Mouse (Mus musculus): ENCODE results near the gene Ppp1r15b. TPM values are rescaled to one million over a fixed set of nuclear protein-coding genes. Genes with fewer than 3 reads are reported as not detected.

Ppp1r15b gene
- polyA plus RNA-seq, 1 experiment from 2014 or later: 46.7 TPM

DNA sequence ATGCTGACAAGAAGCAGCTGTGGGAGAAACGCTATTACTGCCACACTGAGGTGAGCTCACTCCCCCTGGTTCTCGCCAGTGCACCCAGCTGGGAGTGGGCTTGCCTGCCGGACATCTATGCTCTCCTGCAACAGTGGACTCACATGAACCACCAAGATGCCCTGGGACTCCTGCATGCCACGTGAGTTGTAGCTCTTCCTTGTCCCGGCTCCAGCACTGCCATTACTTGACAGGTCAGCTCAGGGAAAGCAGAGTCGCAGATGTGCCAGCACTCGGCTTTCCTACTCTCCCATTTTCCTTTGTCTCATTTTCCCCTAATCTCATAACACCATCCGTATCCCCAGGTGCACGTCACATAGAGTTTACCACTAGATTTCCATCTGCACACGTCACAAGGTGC, 42.7 kb upstream of the Ppp1r15b start:
- 88% methylated on average over 10 of the region's 10 CpGs for WGBS
- H3K9ac ChIP-seq (ENCODE audit: low read length): no peak overlapping the region
- H3K36me3 ChIP-seq (ENCODE audit: control insufficient read depth, insufficient read depth, low read length): 0 out of 2 replicates have a peak, but pooled peaks cover 3% of the 10 kb centered on the region
- no peak for ATAC-seq (ENCODE audit: insufficient number of reproducible peaks, low FRiP score, low TSS enrichment, low read depth)
- no peak overlapping the region for H3K4me2 ChIP-seq (ENCODE audit: low read depth, severe bottlenecking)
- H3K27me3 ChIP-seq (ENCODE audit: control insufficient read depth, insufficient read depth, low read length): no peaks in the 10 kb centered on the region
- H3K4me1 ChIP-seq (ENCODE audit: control insufficient read depth, insufficient read depth, low read length): 0 out of 2 replicates have a peak, but pooled peaks cover 3% of the 10 kb centered on the region
- H3K27ac ChIP-seq (replicated peaks; ENCODE audit: low read depth, low read length): no peak overlapping the region
- no peak overlapping the region for H3K4me3 ChIP-seq (ENCODE audit: low read depth, low read length)
- no peak for DNase-seq (ENCODE audit: low spot score)
- no peaks in the 10 kb centered on the region for H3K9me3 ChIP-seq (ENCODE audit: control insufficient read depth, low read length)

DNA sequence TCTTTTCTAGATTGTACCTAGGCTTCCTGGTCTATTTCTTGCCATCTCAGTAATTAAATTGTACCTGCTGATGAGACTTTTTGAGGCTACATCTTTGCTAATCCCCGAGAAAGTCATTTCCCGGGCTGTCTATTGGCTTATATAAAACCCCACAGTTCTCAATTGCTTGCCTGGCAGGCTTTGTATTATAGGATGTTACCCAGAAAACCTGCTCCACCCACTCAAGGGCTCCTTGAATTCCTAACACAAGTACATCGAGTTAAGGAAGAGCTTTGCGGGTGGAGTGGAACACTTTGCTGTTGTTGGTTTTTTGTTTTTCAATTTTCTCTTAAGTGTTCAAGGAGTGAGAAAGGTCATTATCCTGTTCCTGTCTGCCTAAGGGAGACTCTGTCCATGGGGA, 41.5 kb upstream of the Ppp1r15b start:
- Histone ChIP-seq H3K4me1 (ENCODE audit: control insufficient read depth, insufficient read depth, low read length) (0 out of 2 replicates have a peak, but pooled peaks cover 3% of the 10 kb centered on the region), H3K27ac (replicated peaks; ENCODE audit: low read depth, low read length) (no peak overlapping the region), H3K4me2 (ENCODE audit: low read depth, severe bottlenecking) (no peak overlapping the region), H3K36me3 (ENCODE audit: control insufficient read depth, insufficient read depth, low read length) (0 out of 2 replicates have a peak, but pooled peaks cover 2% of the 10 kb centered on the region), H3K9me3 (ENCODE audit: control insufficient read depth, low read length) (no peaks in the 10 kb centered on the region), H3K4me3 (ENCODE audit: low read depth, low read length) (no peak overlapping the region), H3K27me3 (ENCODE audit: control insufficient read depth, insufficient read depth, low read length) (no peaks in the 10 kb centered on the region), H3K9ac (ENCODE audit: low read length) (no peak overlapping the region)
- no peak for DNase-seq (ENCODE audit: low spot score)
- no peak for ATAC-seq (ENCODE audit: insufficient number of reproducible peaks, low FRiP score, low TSS enrichment, low read depth)
- 92% methylated on average over 4 of the region's 4 CpGs for WGBS

DNA sequence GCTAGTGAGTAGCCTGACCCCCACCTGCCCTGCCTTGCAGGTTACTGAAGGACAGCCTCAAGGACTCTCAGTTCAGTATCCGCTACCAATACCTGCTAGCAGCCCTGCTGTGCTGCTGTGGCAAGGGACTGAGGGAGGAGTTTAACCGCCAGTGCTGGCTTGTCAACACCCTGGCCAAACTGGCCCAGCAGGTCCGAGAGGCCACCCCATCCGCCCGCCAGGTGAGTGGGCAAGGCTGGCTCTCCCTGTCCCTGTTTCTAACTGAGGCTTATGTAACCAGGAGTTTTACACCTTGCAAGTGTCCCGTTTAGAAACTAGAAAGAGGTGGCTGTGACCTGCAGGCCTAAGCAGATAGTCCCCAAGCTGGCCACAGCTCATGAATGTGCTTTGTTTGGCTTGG, 40.3 kb upstream of the Ppp1r15b start:
- no peaks in the 10 kb centered on the region for H3K27me3 ChIP-seq (ENCODE audit: control insufficient read depth, insufficient read depth, low read length)
- no peak for ATAC-seq (ENCODE audit: insufficient number of reproducible peaks, low FRiP score, low TSS enrichment, low read depth)
- H3K27ac ChIP-seq (replicated peaks; ENCODE audit: low read depth, low read length): no peak overlapping the region
- 0 out of 2 replicates have a peak, but pooled peaks cover 2% of the 10 kb centered on the region for H3K36me3 ChIP-seq (ENCODE audit: control insufficient read depth, insufficient read depth, low read length)
- no peak overlapping the region for H3K4me3 ChIP-seq (ENCODE audit: low read depth, low read length)
- no peak for DNase-seq (ENCODE audit: low spot score)
- no peak overlapping the region for H3K4me2 ChIP-seq (ENCODE audit: low read depth, severe bottlenecking)
- H3K9ac ChIP-seq (ENCODE audit: low read length): no peak overlapping the region
- 0 out of 2 replicates have a peak, but pooled peaks cover 3% of the 10 kb centered on the region for H3K4me1 ChIP-seq (ENCODE audit: control insufficient read depth, insufficient read depth, low read length)
- H3K9me3 ChIP-seq (ENCODE audit: control insufficient read depth, low read length): no peaks in the 10 kb centered on the region
- WGBS: 84% methylated on average over 6 of the region's 6 CpGs

- Histone ChIP-seq H3K9ac (ENCODE audit: low read length) (no peak overlapping the region), H3K27ac (replicated peaks; ENCODE audit: low read depth, low read length) (no peak overlapping the region), H3K36me3 (ENCODE audit: control insufficient read depth, insufficient read depth, low read length) (0 out of 2 replicates have a peak, but pooled peaks cover 2% of the 10 kb centered on the region), H3K27me3 (ENCODE audit: control insufficient read depth, insufficient read depth, low read length) (no peaks in the 10 kb centered on the region), H3K9me3 (ENCODE audit: control insufficient read depth, low read length) (no peaks in the 10 kb centered on the region), H3K4me1 (ENCODE audit: control insufficient read depth, insufficient read depth, low read length) (0 out of 2 replicates have a peak, but pooled peaks cover 3% of the 10 kb centered on the region), H3K4me3 (ENCODE audit: low read depth, low read length) (no peak overlapping the region), H3K4me2 (ENCODE audit: low read depth, severe bottlenecking) (no peak overlapping the region)
- DNase-seq (ENCODE audit: low spot score): no peak
- 87% methylated on average over 8 of the region's 8 CpGs for WGBS
- no peak for ATAC-seq (ENCODE audit: insufficient number of reproducible peaks, low FRiP score, low TSS enrichment, low read depth)
Observed at GRCm38 (mm10) chr1:133091483-133091882, 39.5 kb upstream of the Ppp1r15b start.

DNA sequence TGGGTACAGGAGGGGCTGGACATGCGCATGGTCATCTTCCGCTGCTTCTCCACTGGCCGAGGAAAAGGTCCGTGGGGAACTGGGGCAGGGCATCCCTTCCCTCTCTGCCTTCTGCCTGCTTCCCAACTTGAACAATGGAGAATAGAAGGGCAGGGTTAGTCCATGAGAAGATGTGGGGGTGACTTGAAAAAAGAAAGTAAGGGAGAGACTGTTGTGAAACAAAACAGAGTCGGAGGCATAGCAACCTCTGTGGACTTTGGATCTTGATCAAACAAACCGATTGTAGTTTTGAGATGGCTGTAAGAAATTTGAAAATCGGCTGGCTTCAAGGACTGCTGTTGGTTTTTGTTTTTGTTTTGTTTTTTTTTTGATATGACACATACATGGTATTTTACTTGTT, 37.2 kb upstream of the Ppp1r15b start:
- Histone ChIP-seq H3K27me3 (ENCODE audit: control insufficient read depth, insufficient read depth, low read length) (no peaks in the 10 kb centered on the region), H3K36me3 (ENCODE audit: control insufficient read depth, insufficient read depth, low read length) (peaks cover 3% of the 10 kb centered on the region; the same call in 1 of the 2 replicates), H3K4me2 (ENCODE audit: low read depth, severe bottlenecking) (no peak overlapping the region), H3K9ac (ENCODE audit: low read length) (no peak overlapping the region), H3K4me3 (ENCODE audit: low read depth, low read length) (no peak overlapping the region), H3K9me3 (ENCODE audit: control insufficient read depth, low read length) (no peaks in the 10 kb centered on the region), H3K27ac (replicated peaks; ENCODE audit: low read depth, low read length) (no peak overlapping the region), H3K4me1 (ENCODE audit: control insufficient read depth, insufficient read depth, low read length) (no peaks in the 10 kb centered on the region)
- WGBS: 95% methylated on average over 7 of the region's 7 CpGs
- DNase-seq (ENCODE audit: low spot score) (no peak), ATAC-seq (ENCODE audit: insufficient number of reproducible peaks, low FRiP score, low TSS enrichment, low read depth) (no peak)

- WGBS: 52% methylated on average over 17 of the region's 17 CpGs
- Histone ChIP-seq H3K36me3 (ENCODE audit: control insufficient read depth, insufficient read depth, low read length) (peaks cover 3% of the 10 kb centered on the region; the same call in 1 of the 2 replicates), H3K4me1 (ENCODE audit: control insufficient read depth, insufficient read depth, low read length) (no peaks in the 10 kb centered on the region), H3K4me2 (ENCODE audit: low read depth, severe bottlenecking) (no peak overlapping the region), H3K27me3 (ENCODE audit: control insufficient read depth, insufficient read depth, low read length) (no peaks in the 10 kb centered on the region), H3K27ac (replicated peaks; ENCODE audit: low read depth, low read length) (no peak overlapping the region), H3K9ac (ENCODE audit: low read length) (no peak overlapping the region), H3K4me3 (ENCODE audit: low read depth, low read length) (no peak overlapping the region), H3K9me3 (ENCODE audit: control insufficient read depth, low read length) (no peaks in the 10 kb centered on the region)
- DNase-seq (ENCODE audit: low spot score): peak; percentile 86
- peak; percentile 47; the same call in 1 of the 2 replicates for ATAC-seq (ENCODE audit: insufficient number of reproducible peaks, low FRiP score, low TSS enrichment, low read depth)
Observed at GRCm38 (mm10) chr1:133100980-133101798, 29.8 kb upstream of the Ppp1r15b start.

- H3K9ac ChIP-seq (ENCODE audit: low read length): no peak overlapping the region
- no peaks in the 10 kb centered on the region for H3K27me3 ChIP-seq (ENCODE audit: control insufficient read depth, insufficient read depth, low read length)
- H3K9me3 ChIP-seq (ENCODE audit: control insufficient read depth, low read length): no peaks in the 10 kb centered on the region
- H3K4me2 ChIP-seq (ENCODE audit: low read depth, severe bottlenecking): no peak overlapping the region
- 78% methylated on average over 5 of the region's 5 CpGs for WGBS
- H3K36me3 ChIP-seq (ENCODE audit: control insufficient read depth, insufficient read depth, low read length): peaks cover 3% of the 10 kb centered on the region; the same call in 1 of the 2 replicates
- DNase-seq (ENCODE audit: low spot score): no peak
- ATAC-seq (ENCODE audit: insufficient number of reproducible peaks, low FRiP score, low TSS enrichment, low read depth): no peak
- H3K4me1 ChIP-seq (ENCODE audit: control insufficient read depth, insufficient read depth, low read length): no peaks in the 10 kb centered on the region
- H3K4me3 ChIP-seq (ENCODE audit: low read depth, low read length): no peak overlapping the region
- no peak overlapping the region for H3K27ac ChIP-seq (replicated peaks; ENCODE audit: low read depth, low read length)
Observed at GRCm38 (mm10) chr1:133102108-133102507, 28.8 kb upstream of the Ppp1r15b start.

- Histone ChIP-seq H3K27me3 (ENCODE audit: control insufficient read depth, insufficient read depth, low read length) (no peaks in the 10 kb centered on the region), H3K9ac (ENCODE audit: low read length) (no peak overlapping the region), H3K27ac (replicated peaks; ENCODE audit: low read depth, low read length) (no peak overlapping the region), H3K4me1 (ENCODE audit: control insufficient read depth, insufficient read depth, low read length) (no peaks in the 10 kb centered on the region), H3K4me2 (ENCODE audit: low read depth, severe bottlenecking) (no peak overlapping the region), H3K36me3 (ENCODE audit: control insufficient read depth, insufficient read depth, low read length) (peaks cover 3% of the 10 kb centered on the region; the same call in 1 of the 2 replicates), H3K4me3 (ENCODE audit: low read depth, low read length) (no peak overlapping the region), H3K9me3 (ENCODE audit: control insufficient read depth, low read length) (no peaks in the 10 kb centered on the region)
- no peak for DNase-seq (ENCODE audit: low spot score)
- no peak for ATAC-seq (ENCODE audit: insufficient number of reproducible peaks, low FRiP score, low TSS enrichment, low read depth)
- 96% methylated on average over 7 of the region's 7 CpGs for WGBS
Observed at GRCm38 (mm10) chr1:133103315-133103714, 27.6 kb upstream of the Ppp1r15b start.

All from limb, embryonic 11.5 days (tissue).